13 mouse cellular contexts compared by ENCODE assay signal in the genomic region with DNA sequence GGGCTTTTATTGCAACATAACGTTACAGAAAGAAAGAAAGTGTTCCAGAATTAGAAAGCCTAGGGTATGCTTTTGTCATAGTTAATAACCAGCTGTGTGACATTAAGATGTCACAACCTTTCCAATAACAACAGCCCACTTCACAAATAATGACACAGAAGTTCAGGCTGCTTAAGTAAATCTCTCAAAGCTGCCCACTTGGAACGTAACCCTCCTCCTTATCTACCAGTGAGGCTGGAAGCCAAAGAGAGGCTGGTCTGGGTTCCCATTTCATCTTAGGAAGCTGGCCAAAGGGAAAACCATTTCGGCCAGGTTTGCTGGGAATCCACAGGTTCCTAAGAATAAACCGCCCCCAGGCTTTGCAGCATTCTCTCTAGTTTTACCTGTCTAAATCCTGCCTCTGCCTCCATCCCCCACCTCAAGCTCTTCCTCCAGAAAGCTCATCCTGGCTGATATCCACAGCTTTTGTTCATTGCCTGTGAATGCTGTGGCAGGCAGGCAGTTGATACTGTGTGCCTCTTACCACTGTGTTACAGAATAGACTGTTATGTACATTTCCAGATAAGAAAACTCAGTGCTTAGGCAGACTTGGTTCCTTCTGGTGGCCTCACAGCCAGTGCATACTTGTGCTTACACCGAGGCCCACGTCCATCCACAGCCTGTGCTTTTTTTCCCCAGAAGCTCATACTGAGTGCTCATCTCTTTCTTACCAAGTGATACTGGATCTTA. TPM values are rescaled to one million over a fixed set of nuclear protein-coding genes. Genes with fewer than 3 reads are reported as not detected.
DNase-seq lines count a peak whose midpoint lies in the region; ATAC-seq and TF ChIP-seq lines count a peak whose summit lies in the region.
"Had no signal": no experiment of that assay in that cellular context is flagged by ENCODE, and none has a peak within 500 bp of the region (broad histone marks: within the 10 kb centered on the region; RNA-seq: fewer than 3 reads in every experiment).

No protein-coding gene starts in this region.

- H3K4me2 ChIP-seq in kidney, embryonic 15.5 days = no peak overlapping the region
- no peak overlapping the region for H3K4me2 ChIP-seq in kidney, embryonic 14.5 days (replicated peaks; ENCODE audit: low read depth, low read length)
- no peak overlapping the region for H3K4me2 ChIP-seq in forebrain, postnatal 0 days (ENCODE audit: low read depth)
- no peak overlapping the region for H3K4me2 ChIP-seq in hindbrain, embryonic 15.5 days
- no peak overlapping the region for H3K4me2 ChIP-seq in neural tube, embryonic 12.5 days (replicated peaks)
- H3K4me2 ChIP-seq: intestine, embryonic 15.5 days had no signal

- no peak for TF ChIP-seq CTCF in forebrain, postnatal 0 days (IDR thresholded peaks at IDR 0.05; ENCODE audit: low read depth)

- no peak for ATAC-seq in kidney, embryonic 15.5 days (replicated peaks; ENCODE audit: low FRiP score)
- ATAC-seq in kidney, embryonic 14.5 days (ENCODE audit: low FRiP score, low TSS enrichment) = no peak
- peak; percentile 29; the same call in 1 of the 2 replicates for ATAC-seq in forebrain, postnatal 0 days
- no peak for ATAC-seq in hindbrain, embryonic 15.5 days (ENCODE audit: low FRiP score, low read depth)
- no peak for ATAC-seq in neural tube, embryonic 12.5 days (ENCODE audit: low FRiP score, low read depth)
- ATAC-seq: intestine, embryonic 15.5 days had no signal

- no peaks in the 10 kb centered on the region for H3K27me3 ChIP-seq in kidney, embryonic 15.5 days
- H3K27me3 ChIP-seq in kidney, embryonic 14.5 days (ENCODE audit: control insufficient read depth, insufficient read depth, low read length) = no peaks in the 10 kb centered on the region
- H3K27me3 ChIP-seq in forebrain, postnatal 0 days (ENCODE audit: insufficient read depth, low read length) = no peaks in the 10 kb centered on the region
- H3K27me3 ChIP-seq in hindbrain, embryonic 15.5 days = no peaks in the 10 kb centered on the region
- no peaks in the 10 kb centered on the region for H3K27me3 ChIP-seq in neural tube, embryonic 12.5 days (replicated peaks)
- H3K27me3 ChIP-seq: intestine, embryonic 15.5 days had no signal

- H3K36me3 ChIP-seq in kidney, embryonic 15.5 days = no peaks in the 10 kb centered on the region
- H3K36me3 ChIP-seq in kidney, embryonic 14.5 days (ENCODE audit: control insufficient read depth, insufficient read depth, low read length) = no peaks in the 10 kb centered on the region
- 0 out of 2 replicates have a peak, but pooled peaks cover under 1% of the 10 kb centered on the region for H3K36me3 ChIP-seq in forebrain, postnatal 0 days (ENCODE audit: insufficient read depth)
- H3K36me3 ChIP-seq in hindbrain, embryonic 15.5 days = no peaks in the 10 kb centered on the region
- no peaks in the 10 kb centered on the region for H3K36me3 ChIP-seq in neural tube, embryonic 12.5 days
- H3K36me3 ChIP-seq: intestine, embryonic 15.5 days had no signal

- H3K9ac ChIP-seq in kidney, embryonic 15.5 days = no peak overlapping the region
- no peak overlapping the region for H3K9ac ChIP-seq in kidney, embryonic 14.5 days (ENCODE audit: low read depth, low read length)
- peak overlapping the region; percentile 26; the same call in 1 of the 2 replicates for H3K9ac ChIP-seq in forebrain, postnatal 0 days
- no peak overlapping the region for H3K9ac ChIP-seq in hindbrain, embryonic 15.5 days
- H3K9ac ChIP-seq in neural tube, embryonic 12.5 days = 0 out of 2 replicates have a peak overlapping the region, but pooled peaks have one; percentile 9

- DNase-seq in forebrain, postnatal 0 days = no peak
- DNase-seq in urinary bladder, postnatal 36 days (ENCODE audit: low spot score in 2 of 2) = no peak
- no peak for DNase-seq in thymus, postnatal 4 days
- no peak for DNase-seq in thymus, postnatal 0 days (ENCODE audit: low spot score)
- DNase-seq: B cell, adult 2 months; cerebellum, adult 11 months; layer of hippocampus, postnatal 36 days; right cerebral cortex, postnatal 4 days had no signal

- H3K27ac ChIP-seq in kidney, embryonic 15.5 days = peak overlapping the region; percentile 38
- no peak overlapping the region; the same call in 1 of the 2 replicates for H3K27ac ChIP-seq in kidney, embryonic 14.5 days (ENCODE audit: low read depth, low read length)
- H3K27ac ChIP-seq in forebrain, postnatal 0 days (ENCODE audit: low read depth, low read length) = peak overlapping the region; percentile 41; the same call in 1 of the 2 replicates
- peak overlapping the region; percentile 64 for H3K27ac ChIP-seq in hindbrain, embryonic 15.5 days (replicated peaks)
- no peak overlapping the region for H3K27ac ChIP-seq in neural tube, embryonic 12.5 days
- H3K27ac ChIP-seq: intestine, embryonic 15.5 days had no signal

- H3K4me1 ChIP-seq in kidney, embryonic 15.5 days = peaks cover 32% of the 10 kb centered on the region
- H3K4me1 ChIP-seq in kidney, embryonic 14.5 days (ENCODE audit: control insufficient read depth, insufficient read depth, low read length) = peaks cover 8% of the 10 kb centered on the region; the same call in 1 of the 2 replicates
- no peaks in the 10 kb centered on the region for H3K4me1 ChIP-seq in forebrain, postnatal 0 days (ENCODE audit: insufficient read depth)
- H3K4me1 ChIP-seq in hindbrain, embryonic 15.5 days (replicated peaks) = peaks cover 33% of the 10 kb centered on the region
- peaks cover 10% of the 10 kb centered on the region for H3K4me1 ChIP-seq in neural tube, embryonic 12.5 days

- no peak overlapping the region for H3K4me3 ChIP-seq in kidney, embryonic 15.5 days (replicated peaks)
- no peak overlapping the region for H3K4me3 ChIP-seq in kidney, embryonic 14.5 days (ENCODE audit: low read length)
- no peak overlapping the region for H3K4me3 ChIP-seq in forebrain, postnatal 0 days (ENCODE audit: low read depth, low read length)
- H3K4me3 ChIP-seq in hindbrain, embryonic 15.5 days = no peak overlapping the region
- no peak overlapping the region for H3K4me3 ChIP-seq in neural tube, embryonic 12.5 days
- H3K4me3 ChIP-seq: intestine, embryonic 15.5 days had no signal

- no peaks in the 10 kb centered on the region for H3K9me3 ChIP-seq in kidney, embryonic 15.5 days (replicated peaks)
- H3K9me3 ChIP-seq in kidney, embryonic 14.5 days (ENCODE audit: control insufficient read depth, low read length) = no peaks in the 10 kb centered on the region
- no peaks in the 10 kb centered on the region for H3K9me3 ChIP-seq in forebrain, postnatal 0 days (ENCODE audit: low read length)
- no peaks in the 10 kb centered on the region for H3K9me3 ChIP-seq in hindbrain, embryonic 15.5 days
- H3K9me3 ChIP-seq in neural tube, embryonic 12.5 days = no peaks in the 10 kb centered on the region
- H3K9me3 ChIP-seq: intestine, embryonic 15.5 days had no signal

- WGBS in kidney, embryonic 15.5 days = 45% methylated on average over 6 of the region's 6 CpGs
- WGBS in kidney, embryonic 14.5 days = 46% methylated on average over 6 of the region's 6 CpGs
- 36% methylated on average over 6 of the region's 6 CpGs for WGBS in forebrain, postnatal 0 days
- 32% methylated on average over 6 of the region's 6 CpGs for WGBS in hindbrain, embryonic 15.5 days
- 43% methylated on average over 6 of the region's 6 CpGs for WGBS in neural tube, embryonic 12.5 days

RNA-seq across cellular contexts. Expression of gene Clpb, which starts 12.8 kb away (rescaled TPM):
- polyA plus RNA-seq in kidney, embryonic 15.5 days (2015; fragmentation: Nextera tagmentation; extraction: Ambion mirVana) = 58.7 and 64.7 TPM in 2 replicates
- 30.7 and 54.9 TPM in 2 replicates for polyA plus RNA-seq in kidney, embryonic 14.5 days (2014; fragmentation: Nextera tagmentation; extraction: Ambion mirVana)
- total RNA-seq in forebrain, postnatal 0 days (2014; rRNA removed) = 40.6 and 45.9 TPM in 2 replicates
- 34.6 and 38.3 TPM in 2 replicates for polyA plus RNA-seq in forebrain, postnatal 0 days (2015; fragmentation: Nextera tagmentation; extraction: Ambion mirVana)
- 37.5 and 43.5 TPM in 2 replicates for polyA plus RNA-seq in hindbrain, embryonic 15.5 days (2015; fragmentation: Nextera tagmentation; extraction: Ambion mirVana)
- 33.8 and 41.0 TPM in 2 replicates for polyA plus RNA-seq in neural tube, embryonic 12.5 days (2016; fragmentation: Nextera tagmentation; extraction: Ambion mirVana)
- 30.5 and 33.4 TPM in 2 replicates for polyA plus RNA-seq in thymus, postnatal 0 days (2015; fragmentation: Nextera tagmentation; extraction: Ambion mirVana)

Comparison
In these comparisons a context has a peak if more than half of its experiments do, and no peak if none do; other contexts are left out.
1. H3K27ac ChIP-seq: peak in kidney, embryonic 15.5 days (single experiment), forebrain, postnatal 0 days (single experiment) and hindbrain, embryonic 15.5 days (single experiment); none in kidney, embryonic 14.5 days (single experiment) and neural tube, embryonic 12.5 days (single experiment).
2. H3K9ac ChIP-seq: peak in forebrain, postnatal 0 days (single experiment) and neural tube, embryonic 12.5 days (single experiment); none in kidney, embryonic 15.5 days (single experiment), kidney, embryonic 14.5 days (single experiment) and hindbrain, embryonic 15.5 days (single experiment).